Mouse (Mus musculus) myocyte (in vitro differentiated cells): ENCODE data around the gene Pacsin2.
A peak's percentile ranks its signal among the peaks of the same experiment; 100 is the strongest.

Experiments used
- E2F4 ChIP-seq: IDR thresholded peaks from one replicate; pipeline ENCODE4 v1.6.1; 2011; ENCODE audit warnings: mild to moderate bottlenecking, control low read depth, moderate library complexity; ENCODE audit not compliant: insufficient read depth
- MAX ChIP-seq: IDR thresholded peaks from one replicate; pipeline ENCODE4 v1.6.1; 2011; ENCODE audit warnings: low read depth, mild to moderate bottlenecking, control low read depth
- MYOD1 ChIP-seq, 3 experiments: IDR thresholded peaks; one replicate each; pipeline ENCODE4 v1.6.1; 2011; ENCODE audit warnings: control low read depth in 2 of 3, low read depth in 2 of 3, mild to moderate bottlenecking in 2 of 3, moderate library complexity in 1 of 3; ENCODE audit not compliant: insufficient read length in 2 of 3, control insufficient read depth in 1 of 3
- MYOG ChIP-seq, 3 experiments: IDR thresholded peaks; one replicate each; pipeline ENCODE4 v1.6.1; 2011; ENCODE audit warnings: control low read depth in 2 of 3, low read depth in 2 of 3, mild to moderate bottlenecking in 2 of 3; ENCODE audit not compliant: insufficient read length in 2 of 3, control insufficient read depth in 1 of 3, insufficient read depth in 1 of 3
- POLR2A ChIP-seq: IDR thresholded peaks from one replicate; pipeline ENCODE4 v1.6.1; 2011; ENCODE audit warnings: low read depth, mild to moderate bottlenecking, control low read depth, moderate library complexity; ENCODE audit not compliant: insufficient read length
- REST ChIP-seq: IDR thresholded peaks from one replicate; pipeline ENCODE4 v1.6.1; 2011; ENCODE audit warnings: mild to moderate bottlenecking, control low read depth, moderate library complexity; ENCODE audit not compliant: insufficient read depth, insufficient read length
- TCF12 ChIP-seq: IDR thresholded peaks from one replicate; pipeline ENCODE4 v1.6.1; 2011; ENCODE audit warnings: mild to moderate bottlenecking, control low read depth; ENCODE audit not compliant: poor library complexity, insufficient read depth, severe bottlenecking

- TF ChIP-seq MYOG (IDR thresholded peaks at IDR 0.05; ENCODE audit: control insufficient read depth in 1 of 3, insufficient read depth in 1 of 3, insufficient read length in 2 of 3, low read depth in 2 of 3): peak in 1 of 3 experiments; percentile 18
- TF ChIP-seq POLR2A: no peak
- no peak for TF ChIP-seq TCF12
- TF ChIP-seq MAX: no peak
- no peak for TF ChIP-seq E2F4
- TF ChIP-seq MYOD1 (IDR thresholded peaks at IDR 0.05; ENCODE audit: control insufficient read depth in 1 of 3, insufficient read length in 2 of 3, low read depth in 2 of 3): no peak
- no peak for TF ChIP-seq REST
These were observed 16.9 kb upstream of the Pacsin2 start for GRCm38 (mm10) chr15:83481236-83481780.
